Mouse (Mus musculus) fibroblast of lung, adult 2 months (primary cell): Measurements from ENCODE around the gene Os9.
A peak's percentile ranks its signal among the peaks of the same experiment; 100 is the strongest.
"Not testable (repeated sequence)": the region's sequence is repeated elsewhere in the genome, so short reads cannot be mapped to it uniquely, and the experiment has no call there.

Experiments
- DNase-seq: peaks from one replicate; pipeline ENCODE4 v3.0.0-alpha.2; 2011; ENCODE audit warnings: low read depth

Os9 gene

GRCm38 (mm10) chr10:127063913-127064870 lies 56.7 kb downstream of the Os9 start:
- DNase-seq: no peak

GRCm38 (mm10) chr10:127063239-127063872 lies 57.6 kb downstream of the Os9 start, which contains the start of gene Cdk4:
TSS of gene Cdk4 (plus strand) at chr10:127063534.
- DNase-seq: peak; percentile 98

DNA sequence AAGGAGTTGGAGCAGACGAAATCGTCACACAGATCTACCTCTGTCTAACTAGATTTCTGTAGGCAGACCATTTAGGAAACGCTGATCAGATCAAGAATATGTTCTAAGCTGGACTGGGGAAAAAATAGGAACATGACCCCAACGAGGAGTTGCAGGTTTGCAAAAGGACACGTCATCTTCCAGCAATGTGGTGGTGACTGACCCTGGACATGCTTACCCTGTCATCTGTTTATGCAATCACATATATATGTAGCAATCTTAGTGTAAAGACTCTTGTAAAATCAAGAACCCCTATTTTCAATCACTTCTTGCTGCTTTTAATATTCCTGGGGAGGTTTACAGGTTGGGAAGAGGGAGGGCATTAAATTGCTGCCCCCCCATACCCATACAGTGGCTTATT lies 58.4 kb downstream of the Os9 start:
- no peak for DNase-seq

DNA sequence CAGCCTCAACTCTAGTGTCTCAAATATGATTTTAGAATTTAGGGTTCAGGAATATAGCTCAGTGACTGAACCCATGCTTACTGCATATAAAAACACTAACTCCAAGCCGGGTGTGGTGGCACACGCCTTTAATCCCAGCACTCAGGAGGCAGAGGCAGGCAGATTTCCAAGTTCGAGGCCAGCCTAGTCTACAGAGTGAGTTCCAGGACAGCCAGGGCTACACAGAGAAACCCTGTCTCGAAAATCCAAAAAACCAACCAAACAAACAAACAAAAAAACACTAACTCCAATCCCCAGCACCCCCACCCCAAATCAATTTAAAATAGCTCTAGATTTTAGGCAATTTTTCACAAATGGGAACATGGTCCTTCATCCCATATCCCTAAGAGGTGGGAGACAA lies 58.8 kb downstream of the Os9 start:
- not testable (repeated sequence) for DNase-seq

DNA sequence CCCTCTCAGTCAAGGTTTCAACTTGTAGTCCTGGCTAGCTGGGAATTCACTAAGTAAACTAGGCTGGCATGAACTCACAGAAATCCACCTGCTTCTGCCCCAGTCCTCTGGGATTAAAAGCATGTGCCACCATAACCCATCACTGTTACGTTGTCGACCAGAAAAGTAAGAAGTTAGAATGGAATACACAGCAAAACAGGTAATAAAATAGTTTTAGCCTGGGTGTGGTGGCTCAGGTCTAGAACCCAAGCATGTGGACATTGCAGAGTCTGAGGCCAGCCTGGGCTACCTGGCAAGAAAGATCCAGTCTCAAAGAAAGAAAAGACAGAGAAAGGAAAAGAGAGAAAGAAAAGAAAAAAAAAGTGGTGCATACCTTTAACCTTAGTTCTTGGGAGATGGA lies 59.4 kb downstream of the Os9 start:
- DNase-seq: no peak

DNA sequence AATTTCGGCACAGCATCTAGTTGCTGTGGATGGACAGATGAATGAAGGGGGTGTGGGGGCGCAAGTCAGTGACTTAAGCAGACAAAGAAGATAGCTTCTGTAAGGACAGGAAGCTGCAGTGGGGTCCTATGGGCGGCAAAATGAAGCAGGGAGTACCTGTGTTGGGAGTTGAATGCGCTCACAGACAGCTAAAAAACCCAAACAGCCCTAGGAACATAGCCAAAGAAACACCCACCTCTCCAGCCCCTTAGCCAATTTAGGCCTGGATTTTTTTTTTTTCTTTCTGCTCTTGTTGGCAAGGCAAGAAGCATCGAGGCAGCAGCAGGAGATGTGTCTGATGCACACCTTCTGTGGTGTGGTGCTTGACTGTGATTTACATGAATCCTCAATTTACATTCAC lies 59.8 kb downstream of the Os9 start:
- DNase-seq: no peak

- no peak for DNase-seq
These were observed 60.7 kb downstream of the Os9 start, which contains the start of gene March9 for GRCm38 (mm10) chr10:127059968-127060916. TSS of gene March9 (minus strand) at chr10:127060184.

GRCm38 (mm10) chr10:127059174-127059967 lies 61.6 kb downstream of the Os9 start:
- no peak for DNase-seq

- no peak for DNase-seq
These were observed 62.2 kb downstream of the Os9 start for GRCm38 (mm10) chr10:127058708-127059107.

- DNase-seq: no peak
These were observed 62.8 kb downstream of the Os9 start for GRCm38 (mm10) chr10:127058161-127058560.

DNA sequence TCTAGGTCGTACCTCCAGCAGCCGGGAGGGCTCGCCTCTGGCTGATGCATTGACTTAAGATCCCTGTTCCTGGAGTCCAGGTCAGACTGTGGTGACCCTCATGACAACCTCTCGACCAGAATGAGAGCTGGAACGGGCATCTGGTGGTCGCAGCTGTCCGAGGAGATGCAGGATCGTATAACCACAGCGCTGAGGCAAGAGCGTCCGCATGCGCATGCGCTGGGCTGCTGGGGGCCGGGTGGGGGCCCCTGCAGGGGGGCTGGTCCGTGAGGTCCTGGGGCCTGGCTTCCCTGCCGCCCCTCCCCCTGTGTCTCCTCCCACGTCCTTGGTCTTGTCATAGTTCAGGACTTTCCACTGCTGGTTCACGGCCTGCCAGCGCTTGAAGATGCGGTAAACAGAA lies 64.4 kb downstream of the Os9 start:
- no peak for DNase-seq

- DNase-seq: no peak
These were observed 65.5 kb downstream of the Os9 start for GRCm38 (mm10) chr10:127055406-127055805.

- no peak for DNase-seq
These were observed 66.3 kb downstream of the Os9 start for GRCm38 (mm10) chr10:127054646-127055045.

DNA sequence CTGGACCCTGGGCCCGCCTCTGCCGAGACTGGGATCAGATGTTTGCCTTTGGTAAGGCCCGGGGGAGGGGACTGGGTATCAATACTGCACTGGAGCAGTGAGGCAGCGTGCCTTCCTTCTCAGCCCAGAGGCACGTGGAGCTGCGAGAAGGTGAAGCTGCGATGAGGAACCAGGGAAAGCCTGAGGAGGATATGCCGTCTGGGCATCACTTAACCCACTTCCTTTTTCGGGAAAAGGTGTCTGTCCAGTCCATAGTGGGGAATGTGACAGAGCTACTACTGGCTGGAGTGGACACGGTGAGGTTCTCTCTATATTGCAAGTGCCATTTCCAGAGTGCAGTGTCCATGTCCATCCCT lies 70.8 kb downstream of the Os9 start:
- no peak for DNase-seq

- no peak for DNase-seq
These were observed 71.4 kb downstream of the Os9 start for GRCm38 (mm10) chr10:127049395-127050118.

DNA sequence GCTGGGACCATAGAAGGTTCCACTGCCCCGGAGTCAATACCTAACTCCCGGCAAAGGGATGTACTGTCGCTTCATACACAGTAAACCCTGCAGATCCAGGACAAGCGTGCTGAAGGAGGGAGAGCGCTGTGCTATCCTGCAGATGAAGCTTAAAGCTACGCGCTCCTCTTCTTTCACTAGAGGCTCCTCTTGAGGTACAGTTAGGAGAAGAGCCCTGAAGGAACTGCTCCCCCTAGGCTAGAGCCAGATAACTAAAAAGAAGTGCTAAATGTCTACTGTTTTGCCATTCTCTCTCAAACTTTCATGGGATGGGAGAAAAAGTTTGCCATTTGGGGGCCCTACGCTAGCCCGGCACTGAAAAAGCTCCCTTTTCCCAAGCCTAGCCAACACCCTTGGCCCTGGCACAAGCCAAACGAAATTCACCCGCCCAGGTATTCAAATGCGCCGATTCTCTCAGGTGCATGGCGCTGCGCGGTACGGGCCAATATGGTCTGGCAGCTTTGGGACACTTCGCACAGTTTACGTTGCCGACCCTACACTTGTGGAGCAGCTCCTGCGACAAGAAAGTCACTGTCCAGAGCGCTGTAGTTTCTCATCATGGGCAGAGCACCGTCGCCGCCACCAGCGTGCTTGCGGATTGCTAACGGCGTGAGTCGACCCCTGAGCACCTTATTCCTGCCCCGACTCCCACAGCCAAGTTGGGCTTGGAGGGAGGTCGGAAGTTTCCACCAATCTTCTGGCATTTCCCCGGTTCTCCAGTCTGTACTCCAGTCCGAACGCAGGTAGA lies 72.1 kb downstream of the Os9 start:
- DNase-seq: no peak

- no peak for DNase-seq
These were observed 73.0 kb downstream of the Os9 start, which contains the start of gene Cyp27b1 for GRCm38 (mm10) chr10:127047954-127048353. TSS of gene Cyp27b1 (plus strand) at chr10:127048250.
